Mouse (Mus musculus): ENCODE measurements around the gene Bicra.

DNA sequence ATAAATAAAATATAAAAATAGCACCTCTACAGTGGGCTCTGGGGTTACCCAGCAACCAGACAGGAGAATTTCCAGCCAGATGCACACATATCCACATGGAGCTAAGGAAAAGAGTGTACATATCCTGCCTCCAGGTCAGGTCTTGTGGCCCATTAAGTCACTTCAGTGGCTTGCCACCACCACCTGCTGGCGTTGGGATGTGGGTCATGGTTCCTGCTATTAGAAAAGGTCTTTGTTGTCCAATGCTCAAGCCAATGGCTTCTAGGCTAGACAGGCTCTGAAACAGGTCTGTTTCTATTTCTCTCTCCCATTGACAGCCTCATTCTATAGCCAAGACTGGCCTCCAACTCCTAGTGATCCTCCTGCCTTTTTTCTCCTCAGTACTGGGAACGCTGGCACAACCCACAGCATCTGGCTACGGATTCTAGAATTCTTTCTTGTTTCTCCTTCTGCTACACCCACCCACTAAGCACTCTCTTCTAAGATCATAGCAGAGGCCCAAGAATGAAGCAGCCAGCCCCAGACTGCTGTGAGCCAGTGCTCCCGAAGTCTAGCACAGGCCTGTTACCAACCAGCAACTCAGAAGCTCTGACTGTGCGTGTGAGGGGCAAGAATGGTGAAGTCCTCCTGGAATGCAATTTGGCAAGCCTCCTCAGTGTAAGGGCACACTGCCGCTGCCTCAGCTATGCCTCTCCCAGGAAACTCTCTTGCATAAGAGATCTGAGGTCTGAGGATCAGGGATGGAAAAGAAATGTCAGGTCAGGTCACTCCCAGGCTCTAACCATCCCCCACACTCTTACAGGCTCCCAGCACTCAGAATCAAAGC, 19.4 kb downstream of the Bicra start:
- TF ChIP-seq REST (IDR thresholded peaks at IDR 0.05; ENCODE audit: insufficient read depth, insufficient read length) = no peak
- TF ChIP-seq POLR2A (IDR thresholded peaks at IDR 0.05; ENCODE audit: insufficient read length, low read depth) = no peak
- no peak for TF ChIP-seq USF1 (IDR thresholded peaks at IDR 0.05; ENCODE audit: low read depth)
- no peak for TF ChIP-seq SRF (IDR thresholded peaks at IDR 0.05; ENCODE audit: control insufficient read depth, insufficient read length, low read depth)
- TF ChIP-seq POLR2AphosphoS2 (IDR thresholded peaks at IDR 0.05; ENCODE audit: insufficient read length, low read depth) = no peak
- TF ChIP-seq MAX (IDR thresholded peaks at IDR 0.05; ENCODE audit: low read depth) = no peak
- TF ChIP-seq TCF3 (IDR thresholded peaks at IDR 0.05; ENCODE audit: insufficient read length, low read depth) = no peak
- TF ChIP-seq MYOG (IDR thresholded peaks at IDR 0.05; ENCODE audit: control insufficient read depth in 1 of 3, insufficient read depth in 1 of 3, insufficient read length in 2 of 3, low read depth in 2 of 3) = no peak
- TF ChIP-seq CEBPB (IDR thresholded peaks at IDR 0.05; ENCODE audit: insufficient read depth, poor library complexity, severe bottlenecking) = peak; percentile 24; the same call in 1 of the 2 replicates
- TF ChIP-seq E2F4 (IDR thresholded peaks at IDR 0.05; ENCODE audit: insufficient read depth) = no peak

Data from myocyte (in vitro differentiated cells).